Mouse (Mus musculus) cerebellum, adult 8-10 months (tissue): ENCODE measurements around the gene Spag5.
"Not testable (repeated sequence)": the region's sequence is repeated elsewhere in the genome, so short reads cannot be mapped to it uniquely, and the experiment has no call there.

ENCODE experiments used
- DNase-seq: peaks from one replicate; pipeline ENCODE4 v3.0.0; 2022

The Spag5 gene

GRCm38 (mm10) chr11:78301357-78302084 lies at the start of gene Spag5:
TSS of gene Spag5 (plus strand) at chr11:78301529.
- peak; percentile 83 for DNase-seq

DNA sequence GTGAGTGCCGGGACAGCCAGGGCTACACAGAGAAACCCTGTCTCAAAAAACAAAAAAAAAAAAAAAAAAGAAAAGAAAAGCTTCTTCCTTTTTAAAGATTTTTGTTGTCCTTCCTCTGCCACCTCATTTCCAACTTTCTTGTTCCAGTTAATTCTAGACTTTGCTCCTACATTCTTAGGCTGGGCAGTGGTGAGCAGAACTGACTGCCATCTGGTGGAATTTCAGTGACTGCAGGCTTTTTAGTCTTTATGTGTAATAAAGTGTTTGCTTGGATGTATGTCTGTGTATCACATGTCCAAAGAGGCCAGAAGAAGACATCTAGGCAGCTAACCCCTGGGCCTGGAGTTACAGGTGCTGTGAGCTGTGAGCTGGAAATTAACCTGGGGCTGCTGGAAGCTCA lies 44.7 kb upstream of the Spag5 start:
- no peak for DNase-seq

DNA sequence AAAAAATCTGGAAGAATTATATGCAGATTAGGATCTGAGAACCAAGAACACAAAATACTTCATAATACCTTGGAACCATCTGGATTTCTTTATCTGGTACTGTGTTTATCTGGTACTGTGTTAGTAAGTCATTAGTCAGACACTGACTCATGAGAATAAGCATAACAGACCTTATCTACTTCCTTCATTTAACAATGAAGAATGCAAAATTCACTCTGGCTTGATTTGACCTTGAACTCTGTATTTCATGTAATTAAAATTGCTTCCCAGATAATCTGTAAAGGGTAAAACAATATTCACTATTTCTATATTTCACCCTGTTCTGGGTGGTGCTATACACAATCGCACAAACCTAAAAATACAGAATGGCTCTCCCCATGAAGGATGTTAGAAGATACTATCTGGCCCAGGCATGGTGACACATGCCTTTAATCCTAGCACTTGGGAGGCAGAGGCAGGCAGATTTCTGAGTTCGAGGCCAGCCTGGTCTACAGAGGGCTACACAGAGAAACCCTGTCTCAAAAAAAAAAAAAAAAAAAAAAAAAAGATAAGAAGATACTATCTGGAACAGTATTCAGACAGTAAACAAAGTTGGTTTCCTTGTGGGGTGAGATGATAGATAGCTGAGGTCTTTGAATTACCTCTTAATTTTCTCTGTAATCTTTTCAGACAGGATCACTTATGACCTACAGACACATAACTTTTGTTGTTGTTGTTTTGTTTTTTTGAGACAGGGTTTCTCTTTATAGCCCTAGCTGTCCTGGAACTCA lies 40.7 kb upstream of the Spag5 start:
- no peak for DNase-seq

- DNase-seq: peak; percentile 90
Measured at GRCm38 (mm10) chr11:78261380-78262352, 39.7 kb upstream of the Spag5 start, which contains the start of gene 2610507B11Rik. TSS of gene 2610507B11Rik (plus strand) at chr11:78261752.

DNA sequence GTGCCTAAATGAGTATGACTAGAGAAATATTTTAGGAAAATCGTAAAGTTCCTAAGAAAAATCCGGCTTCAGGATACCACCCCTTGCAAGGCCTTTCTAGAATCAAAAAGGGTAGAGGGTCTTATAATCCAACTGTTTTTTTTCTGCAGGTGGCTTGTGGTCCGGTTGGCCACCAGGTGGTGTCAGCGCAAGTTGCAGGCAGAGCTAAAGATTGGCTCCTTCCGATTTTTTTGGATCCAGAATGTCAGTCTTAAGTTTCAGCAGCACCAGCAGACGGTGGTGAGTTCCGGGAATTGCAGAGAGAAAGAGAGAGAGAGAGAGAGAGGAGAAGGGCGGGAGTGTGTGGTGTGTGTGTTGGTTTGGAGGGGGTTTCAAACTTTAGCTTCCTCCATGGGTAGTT lies 38.8 kb upstream of the Spag5 start:
- peak; percentile 31 for DNase-seq

DNA sequence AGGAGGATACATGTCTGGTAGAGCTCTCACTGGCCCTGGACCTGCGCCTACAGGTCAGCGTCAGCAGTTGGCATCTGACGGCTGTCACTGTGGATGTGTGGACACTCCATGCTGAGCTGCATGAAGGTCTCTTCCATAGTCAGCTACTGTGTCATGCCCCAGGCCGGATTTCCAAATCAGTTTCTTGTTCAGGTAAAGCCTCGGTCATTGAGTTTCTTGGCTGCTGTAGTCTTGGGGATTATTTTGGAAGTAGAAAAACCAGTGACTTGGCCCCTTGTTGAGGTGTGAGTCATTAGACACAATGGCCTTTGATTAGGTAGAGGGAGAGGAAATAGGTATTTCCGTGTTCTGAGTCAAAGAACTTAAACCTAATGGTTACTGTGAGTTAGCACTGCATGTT lies 35.8 kb upstream of the Spag5 start:
- no peak for DNase-seq

DNA sequence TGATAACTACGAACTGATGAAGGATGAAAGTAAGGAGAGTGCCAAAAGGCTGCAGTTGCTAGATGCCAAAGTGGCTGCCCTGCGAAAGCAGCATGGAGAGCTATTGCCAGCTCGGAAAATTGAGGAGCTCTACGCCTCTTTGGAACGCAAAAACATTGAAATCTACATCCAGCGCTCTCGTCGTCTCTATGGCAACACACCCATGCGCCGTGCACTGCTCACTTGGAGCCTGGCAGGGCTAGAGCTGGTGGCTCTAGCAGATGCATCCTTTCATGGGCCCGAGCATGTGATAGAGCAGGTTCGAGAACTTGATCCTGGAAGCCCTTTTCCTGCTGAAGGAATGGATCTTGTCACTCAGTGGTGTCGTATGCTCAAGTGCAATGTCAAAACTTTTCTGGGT lies 29.3 kb upstream of the Spag5 start:
- DNase-seq: no peak

GRCm38 (mm10) chr11:78275596-78275995 lies 25.7 kb upstream of the Spag5 start:
- DNase-seq: no peak

DNA sequence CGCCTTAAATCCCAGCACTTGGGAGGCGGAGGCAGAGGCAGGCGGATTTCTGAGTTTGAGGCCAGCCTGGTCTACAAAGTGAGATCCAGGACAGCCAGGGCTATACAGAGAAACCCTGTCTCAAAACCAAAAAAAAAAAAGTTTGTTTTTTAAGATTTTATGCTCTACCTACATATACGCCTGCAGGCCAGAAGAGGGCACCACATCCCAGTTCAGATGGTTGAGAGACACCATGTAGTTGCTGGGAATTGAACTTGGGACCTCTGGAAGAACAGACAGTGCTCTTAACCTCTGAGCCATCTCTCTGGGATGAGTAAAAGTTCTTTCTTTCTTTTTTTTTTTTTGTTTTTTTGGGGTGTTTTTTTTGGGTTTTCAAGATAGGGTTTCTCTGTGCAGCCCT lies 25.2 kb upstream of the Spag5 start:
- DNase-seq: not testable (repeated sequence)

GRCm38 (mm10) chr11:78278853-78279252 lies 22.5 kb upstream of the Spag5 start:
- DNase-seq: no peak

DNA sequence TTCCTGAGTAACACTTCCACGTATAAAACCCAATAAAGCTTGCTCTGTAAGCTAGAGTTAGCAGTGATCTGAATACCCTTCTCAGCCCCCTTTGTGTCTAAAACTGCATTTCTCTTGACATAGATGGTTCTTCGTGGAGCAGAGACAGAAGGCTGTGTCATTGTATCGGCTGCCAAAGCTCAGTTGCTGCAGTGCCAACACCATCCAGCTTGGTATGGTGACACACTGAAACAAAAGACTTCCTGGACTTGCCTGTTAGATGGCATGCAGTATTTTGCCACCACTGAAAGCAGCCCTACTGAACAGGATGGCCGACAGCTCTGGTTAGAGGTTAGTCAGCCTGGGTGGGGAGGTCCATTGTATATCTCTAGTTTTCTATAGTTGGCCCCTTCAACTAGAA lies 21.7 kb upstream of the Spag5 start:
- DNase-seq: no peak

DNA sequence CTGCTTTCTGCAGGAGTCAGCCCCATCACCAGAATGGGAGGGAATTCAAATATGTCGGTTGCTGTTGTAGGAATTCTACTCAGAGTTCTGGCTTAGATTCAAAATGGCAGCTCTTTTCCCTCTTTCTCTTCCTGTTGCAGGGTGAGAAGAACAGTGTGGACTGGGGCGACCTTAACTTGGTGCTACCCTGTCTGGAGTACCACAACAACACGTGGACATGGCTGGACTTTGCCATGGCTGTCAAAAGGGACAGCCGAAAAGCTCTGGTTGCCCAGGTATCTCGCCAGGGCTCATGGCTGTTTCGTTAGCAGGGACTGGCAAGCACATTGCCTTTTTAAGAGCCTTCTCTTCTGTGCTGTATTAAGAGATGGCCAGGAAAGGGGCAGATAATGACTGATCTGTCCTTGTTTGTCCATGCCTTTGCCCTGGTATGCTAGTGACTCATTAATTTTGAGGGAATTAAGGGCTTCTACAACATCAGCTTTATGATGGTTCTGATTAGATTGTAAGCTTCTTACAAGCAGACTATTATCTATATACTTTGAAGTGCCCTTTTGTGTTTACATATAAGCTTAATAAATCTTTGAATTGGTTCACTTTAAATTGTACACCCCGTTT lies 12.1 kb upstream of the Spag5 start:
- DNase-seq: no peak

- DNase-seq: no peak
Measured at GRCm38 (mm10) chr11:78290654-78291053, 10.7 kb upstream of the Spag5 start, which contains the start of gene BC030499. TSS of gene BC030499 (plus strand) at chr11:78290841.

- no peak for DNase-seq
Measured at GRCm38 (mm10) chr11:78294585-78294984, 6.7 kb upstream of the Spag5 start.

GRCm38 (mm10) chr11:78300917-78301316 lies 412 bp upstream of the Spag5 start:
- no peak for DNase-seq

- no peak for DNase-seq
Measured at GRCm38 (mm10) chr11:78305272-78305671, 3.9 kb downstream of the Spag5 start.

- no peak for DNase-seq
Measured at GRCm38 (mm10) chr11:78310861-78311511, 9.7 kb downstream of the Spag5 start.

DNA sequence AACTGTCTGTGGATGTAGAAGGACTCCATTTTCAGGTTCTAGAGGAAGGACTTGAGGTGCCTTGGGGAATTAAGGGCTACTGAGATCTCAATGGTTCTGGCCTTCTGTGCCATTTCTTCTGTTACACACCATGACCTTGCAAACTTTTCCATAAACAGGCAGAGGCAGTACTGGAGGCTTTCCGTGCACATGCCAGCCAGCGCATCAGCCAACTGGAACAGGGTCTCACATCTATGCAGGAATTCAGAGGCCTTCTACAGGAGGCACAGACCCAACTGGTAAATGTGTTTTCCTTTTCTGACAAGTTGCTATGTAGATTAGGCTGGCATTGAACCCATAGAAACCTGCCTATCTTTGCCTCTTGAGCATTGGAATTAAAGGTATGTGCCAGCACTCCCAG lies 12.3 kb downstream of the Spag5 start:
- DNase-seq: no peak

DNA sequence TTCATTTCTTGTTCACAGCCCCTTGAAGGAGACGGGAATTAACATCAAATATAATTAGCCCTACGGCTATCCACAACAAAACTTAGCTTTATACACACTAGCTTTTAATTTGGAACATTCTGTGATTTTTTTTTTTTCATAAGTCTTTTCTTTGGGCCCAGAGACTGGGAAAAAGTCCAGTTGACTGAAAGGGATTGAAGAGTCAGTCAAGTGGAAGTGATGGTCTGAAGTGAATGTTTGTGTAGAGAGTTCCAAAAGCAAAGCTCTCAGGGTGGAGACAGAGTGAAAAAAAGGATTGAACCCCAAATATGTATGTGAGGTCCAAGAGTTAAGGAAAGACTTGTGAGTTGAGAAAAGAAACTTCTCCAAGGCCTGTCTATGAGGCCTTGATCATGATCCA lies 17.1 kb downstream of the Spag5 start:
- no peak for DNase-seq

DNA sequence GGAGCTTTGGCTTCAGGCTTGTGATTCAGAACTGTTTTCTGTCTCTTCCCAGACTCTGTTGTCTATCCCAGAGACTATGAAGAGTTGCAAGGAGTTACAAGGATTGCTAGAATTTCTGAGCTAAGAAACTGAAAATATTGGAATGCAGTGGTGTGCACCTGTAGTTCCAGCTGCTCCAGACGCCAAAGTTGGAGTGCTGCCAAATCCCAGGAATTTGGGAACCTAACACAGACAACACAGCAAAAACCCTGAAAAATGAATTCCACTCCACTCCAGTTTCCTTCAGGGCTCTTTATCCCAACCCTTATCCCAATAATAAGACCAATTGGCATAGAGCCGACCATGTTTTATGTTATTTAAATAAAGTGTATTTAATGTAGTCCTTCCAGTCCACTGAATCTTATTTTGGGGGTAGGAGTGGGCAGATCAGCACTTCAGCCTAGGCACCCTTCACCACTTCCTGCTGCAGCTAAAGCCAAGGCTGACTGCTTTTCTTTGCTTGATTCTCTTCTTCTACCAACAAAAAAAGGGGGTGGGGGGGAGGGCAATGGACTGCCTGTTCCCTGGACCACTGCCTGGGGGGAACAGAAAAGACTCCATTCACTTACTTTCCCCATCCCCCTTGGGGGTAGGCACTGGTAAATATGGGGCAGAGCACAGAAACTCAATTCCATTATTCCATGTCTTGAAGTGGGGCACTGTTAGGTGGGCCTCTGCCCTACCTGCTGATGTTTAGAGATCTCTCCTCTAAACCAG lies 20.9 kb downstream of the Spag5 start:
- no peak for DNase-seq

- DNase-seq: peak; percentile 86
Measured at GRCm38 (mm10) chr11:78322860-78323259, 21.5 kb downstream of the Spag5 start, which contains the start of gene Aldoc. TSS of gene Aldoc (plus strand) at chr11:78322968.
